Mouse (Mus musculus): ENCODE measurements at regions not wholly inside any gene's neighbourhood (a gene's known extent, or its start where the extent isn't known, plus 50 kb on each side); places are given as distances from the start of the nearest gene placed in this dataset.
"Not testable (repeated sequence)": the region's sequence is repeated elsewhere in the genome, so short reads cannot be mapped to it uniquely, and the experiment has no call there.

DNA sequence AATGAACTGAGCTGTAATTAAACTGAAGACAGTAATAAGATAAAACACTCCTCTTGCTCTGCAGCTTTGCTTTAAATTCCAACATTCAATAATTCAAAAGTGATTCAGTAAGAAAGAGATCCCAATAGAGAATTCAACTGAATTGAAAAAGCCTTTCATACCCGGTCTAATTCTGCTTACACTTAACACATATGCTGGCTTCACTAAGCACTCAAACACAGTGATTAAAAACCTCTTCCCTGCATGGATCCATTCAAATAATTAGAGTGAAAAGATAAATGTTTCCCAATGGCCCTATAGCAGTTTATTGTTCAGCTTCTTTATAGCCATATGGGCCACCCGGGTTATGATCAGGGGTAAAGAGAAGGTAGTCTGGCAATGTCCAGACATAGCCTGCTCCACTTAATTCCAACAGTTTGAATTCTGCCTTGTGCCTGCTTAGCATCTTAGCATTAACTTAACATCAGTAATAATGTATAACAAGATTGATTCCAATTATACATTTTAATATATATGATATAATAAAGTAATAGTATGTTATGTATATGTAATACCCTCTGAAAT lies 659.9 kb upstream of the Kcnd2 start:
- DNase-seq (ENCODE audit: low spot score in 2 of 2): no peak

DNA sequence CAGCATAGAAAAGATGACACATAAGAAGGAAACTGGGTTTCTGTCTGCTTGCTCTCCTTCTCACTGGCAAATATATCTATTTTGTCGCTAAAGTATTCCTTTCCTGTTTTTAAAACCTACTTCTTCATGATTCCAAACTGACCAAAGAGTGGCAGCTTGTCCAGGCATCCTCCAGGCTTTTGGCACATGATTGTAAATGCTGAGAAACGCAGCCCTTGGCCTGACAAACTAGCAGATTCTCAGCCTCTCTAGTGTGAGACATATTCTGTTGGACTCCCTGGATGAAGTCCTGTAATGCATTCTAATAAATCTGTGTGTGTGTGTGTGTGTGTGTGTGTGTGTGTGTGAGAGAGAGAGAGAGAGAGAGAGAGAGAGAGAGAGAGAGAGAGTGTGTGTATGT lies 642.7 kb upstream of the Kcnd2 start:
- DNase-seq (ENCODE audit: low spot score in 2 of 2): no peak

DNA sequence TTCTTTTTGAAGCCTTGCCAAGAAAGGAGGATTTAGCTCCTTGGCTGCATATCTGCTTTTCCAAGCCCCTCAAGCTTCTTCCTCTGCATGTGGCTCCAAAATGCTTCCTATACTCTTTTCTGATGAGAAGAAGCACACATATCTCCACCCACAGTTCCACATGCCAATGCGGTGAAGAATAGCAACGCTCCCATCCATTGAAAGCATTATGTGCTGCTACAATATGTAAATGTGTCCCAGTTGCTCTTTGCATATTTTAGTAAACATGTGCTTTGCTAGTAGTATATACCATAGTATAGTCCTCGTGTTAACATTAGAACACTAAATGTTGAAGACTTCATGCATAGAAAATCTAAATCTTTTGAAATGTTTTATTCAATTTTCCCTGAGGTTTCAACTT lies 640.6 kb upstream of the Kcnd2 start:
- no peak for DNase-seq (ENCODE audit: low spot score in 2 of 2)

GRCm38 (mm10) chr6:20598783-20599182 lies 616.5 kb upstream of the Kcnd2 start:
- DNase-seq (ENCODE audit: low spot score in 2 of 2): no peak

- peak in 1 of 2 experiments; percentile 11 for DNase-seq (ENCODE audit: low spot score in 2 of 2)
These were observed 611.1 kb upstream of the Kcnd2 start for GRCm38 (mm10) chr6:20604170-20604569.

DNA sequence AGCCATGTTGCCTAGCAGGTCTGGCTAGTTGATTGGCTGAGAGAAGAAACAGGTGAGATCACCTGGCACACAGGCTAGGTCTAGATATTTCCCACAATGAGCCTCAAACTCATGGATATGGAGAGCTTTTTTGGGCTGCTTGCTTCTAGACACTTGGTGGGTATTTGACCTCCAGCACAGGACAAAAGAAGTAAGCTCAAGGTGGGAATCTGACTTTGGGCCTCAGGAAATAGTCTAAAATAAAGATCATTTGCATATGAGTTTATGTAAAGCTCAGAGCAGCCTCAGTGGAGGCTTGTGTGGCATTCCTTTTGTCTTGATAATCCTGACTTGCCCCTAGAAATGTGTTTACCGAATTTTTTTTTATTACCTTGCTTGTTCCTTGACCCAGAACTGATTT lies 594.8 kb upstream of the Kcnd2 start:
- DNase-seq (ENCODE audit: low spot score in 2 of 2): no peak

DNA sequence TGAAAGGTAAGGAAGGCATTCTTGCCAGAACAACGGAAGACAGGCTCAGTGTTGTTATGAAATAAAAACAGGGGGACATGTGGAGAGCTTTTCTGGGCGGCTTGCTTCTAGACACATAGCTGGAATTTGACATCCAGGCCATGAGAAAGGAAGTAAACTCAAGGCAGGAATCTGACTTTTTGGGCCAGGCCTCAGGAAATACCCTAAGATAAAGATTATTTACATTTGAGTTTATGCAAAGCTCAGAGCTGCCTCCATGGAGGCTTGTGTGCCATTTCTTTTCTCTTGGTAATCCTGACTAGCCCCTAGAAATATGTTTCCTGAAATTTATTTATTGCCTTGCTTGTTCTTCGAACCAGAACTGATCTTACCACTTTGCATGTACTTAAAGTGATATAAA lies 588.9 kb upstream of the Kcnd2 start:
- no peak for DNase-seq (ENCODE audit: low spot score in 2 of 2)

DNA sequence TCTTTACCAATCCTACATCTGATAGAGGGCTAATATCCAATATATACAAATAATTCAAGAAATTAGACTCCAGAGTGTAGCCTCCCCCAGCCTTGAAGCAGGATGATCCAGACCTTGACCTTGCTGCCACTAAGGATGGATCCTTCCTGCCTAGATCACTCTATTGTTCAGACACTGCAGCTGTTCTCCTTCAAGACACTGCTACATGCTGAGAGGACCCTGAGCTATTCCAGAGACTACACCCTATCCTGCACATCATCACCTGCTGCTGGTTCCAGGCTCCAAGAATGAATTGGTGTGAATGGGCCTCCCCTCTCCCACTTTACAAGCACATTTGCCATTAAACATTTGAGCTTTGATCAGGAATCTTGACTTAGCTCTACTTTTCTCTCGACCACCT lies 588.2 kb upstream of the Kcnd2 start:
- DNase-seq (ENCODE audit: low spot score in 2 of 2): no peak

DNA sequence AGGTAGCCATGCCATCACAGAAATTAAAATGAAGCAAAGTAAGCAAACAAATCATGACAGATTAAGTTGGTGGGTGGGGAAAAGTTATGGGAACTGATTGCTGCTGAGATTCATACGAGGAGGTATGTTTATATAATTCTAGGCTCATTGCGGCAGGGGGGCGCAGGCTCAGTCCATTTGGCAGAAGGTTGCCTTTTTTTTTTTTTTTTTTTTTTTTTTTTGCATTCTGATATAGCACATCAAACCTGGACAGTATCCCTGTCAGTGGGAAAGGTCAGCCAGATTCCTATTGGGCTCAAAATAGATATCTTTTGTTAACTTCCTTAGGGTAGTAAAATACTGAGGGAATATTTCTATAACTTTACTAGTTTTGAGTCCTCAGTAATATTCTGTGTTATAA lies 575.0 kb upstream of the Kcnd2 start:
- no peak for DNase-seq (ENCODE audit: low spot score in 2 of 2)

DNA sequence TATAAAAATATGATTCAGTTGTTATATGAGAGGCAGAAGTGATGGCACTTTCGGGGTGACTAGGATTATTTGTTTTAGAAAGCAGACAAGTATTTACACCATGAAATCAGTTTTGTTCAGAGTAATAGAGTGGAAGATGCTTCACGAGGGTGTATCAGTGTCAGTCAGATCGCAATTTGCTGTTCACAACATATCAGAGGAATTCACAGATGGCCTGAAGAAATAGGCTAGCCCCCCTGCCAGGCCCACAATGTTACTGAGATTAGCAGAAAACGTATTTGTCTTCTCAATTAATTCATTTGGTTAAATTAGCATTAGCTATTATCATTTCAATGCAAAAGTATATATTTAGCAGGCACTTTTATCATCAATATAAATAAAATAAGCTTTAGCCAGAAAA lies 573.9 kb upstream of the Kcnd2 start:
- DNase-seq (ENCODE audit: low spot score in 2 of 2): no peak

- no peak for DNase-seq (ENCODE audit: low spot score in 2 of 2)
These were observed 573.5 kb upstream of the Kcnd2 start for GRCm38 (mm10) chr6:20641851-20642250.

DNA sequence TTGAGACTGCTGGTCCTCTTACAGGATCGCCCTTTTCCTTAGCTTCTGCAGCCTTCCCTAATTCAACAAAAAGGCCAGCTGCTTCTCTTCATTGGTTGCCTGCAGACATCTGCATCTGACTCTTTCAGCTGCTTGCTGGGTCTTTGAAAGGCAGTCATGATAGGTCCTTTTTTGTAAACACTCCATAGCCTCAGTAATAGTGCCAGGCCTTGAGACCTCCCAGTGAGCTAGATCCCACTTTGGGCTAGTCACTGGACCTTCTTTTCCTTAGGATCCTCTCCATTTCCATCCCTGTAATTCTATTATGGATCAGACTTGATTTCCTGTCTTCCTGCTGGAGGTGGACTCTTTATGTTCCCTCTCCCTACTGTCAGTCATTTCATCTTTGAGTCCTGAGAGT lies 558.3 kb upstream of the Kcnd2 start:
- no peak for DNase-seq (ENCODE audit: low spot score in 2 of 2)

- no peak for DNase-seq (ENCODE audit: low spot score in 2 of 2)
These were observed 542.1 kb upstream of the Kcnd2 start for GRCm38 (mm10) chr6:20673219-20673618.

DNA sequence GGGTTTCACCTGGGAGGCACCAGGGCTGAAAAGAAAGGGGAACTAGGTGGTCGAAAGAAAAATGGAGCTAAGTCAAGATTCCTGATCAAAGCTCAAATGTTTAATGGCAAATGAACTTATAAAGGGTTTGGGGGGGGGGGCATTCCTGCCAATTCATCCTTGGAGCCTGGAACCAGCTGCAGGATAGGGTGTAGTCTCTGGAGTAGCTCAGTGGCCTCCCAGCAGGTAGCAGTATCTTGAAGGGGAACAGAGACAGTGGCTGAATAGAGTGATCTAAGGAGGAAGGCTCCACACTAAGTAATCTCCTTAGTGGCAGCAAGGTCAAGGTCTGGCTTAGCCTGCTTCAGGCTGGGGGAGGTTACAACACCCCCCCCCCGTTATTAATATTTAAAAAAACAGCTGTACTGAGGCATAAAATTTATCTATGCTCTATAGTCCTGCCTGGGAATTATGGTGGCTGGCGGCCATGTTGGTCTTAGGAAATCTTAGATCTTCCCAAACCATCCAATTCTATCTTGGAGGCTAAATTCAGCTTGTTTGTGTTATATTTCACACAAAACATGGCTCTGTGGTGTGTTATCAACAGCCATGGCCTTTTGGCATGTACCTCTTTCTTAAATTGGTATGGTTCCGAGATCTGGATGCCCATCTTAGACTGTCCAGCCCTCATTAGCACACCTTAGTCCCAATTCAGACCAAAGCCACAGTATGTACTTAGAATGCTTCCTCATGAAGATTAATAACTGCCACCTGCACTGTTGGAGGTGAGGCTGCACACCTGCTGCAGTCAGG lies 528.7 kb upstream of the Kcnd2 start:
- DNase-seq (ENCODE audit: low spot score in 2 of 2): not testable (repeated sequence)

DNA sequence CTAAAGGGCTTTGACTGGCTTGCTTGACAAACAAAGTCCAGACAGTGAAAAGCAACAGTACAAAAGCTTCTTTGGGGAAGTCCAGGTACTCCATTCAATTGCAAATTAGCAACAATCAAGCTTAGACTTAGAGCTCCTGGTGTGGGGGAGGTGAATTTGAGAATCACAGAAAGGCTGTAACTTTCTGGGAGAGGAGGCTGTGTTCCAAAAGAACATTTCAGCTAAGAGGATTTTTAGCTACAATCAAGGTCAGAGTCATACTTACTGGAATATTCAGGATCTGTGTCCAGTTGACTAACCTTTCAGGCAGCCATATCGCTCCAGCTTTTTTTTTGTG lies 528.1 kb upstream of the Kcnd2 start:
- DNase-seq (ENCODE audit: low spot score in 2 of 2): not testable (repeated sequence)

DNA sequence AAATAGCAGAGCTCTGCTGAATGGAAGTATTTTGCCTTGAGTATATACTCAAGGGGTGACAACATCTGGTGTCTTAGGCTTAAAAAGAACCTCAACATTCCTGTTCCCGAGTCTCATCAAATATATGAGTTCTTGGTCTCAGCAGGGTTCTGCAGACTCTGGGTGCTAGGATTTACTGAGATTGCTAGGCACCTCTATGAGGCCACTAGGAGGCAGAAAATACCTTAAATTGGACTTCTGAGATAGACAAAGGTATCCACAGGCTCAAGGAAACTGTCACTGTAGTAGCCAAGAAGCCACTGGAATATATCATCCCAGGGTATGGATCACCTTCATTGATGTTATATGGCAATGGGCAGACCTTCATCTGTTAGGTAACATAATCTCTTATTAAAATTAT lies 489.4 kb upstream of the Kcnd2 start:
- DNase-seq (ENCODE audit: low spot score in 2 of 2): no peak

DNA sequence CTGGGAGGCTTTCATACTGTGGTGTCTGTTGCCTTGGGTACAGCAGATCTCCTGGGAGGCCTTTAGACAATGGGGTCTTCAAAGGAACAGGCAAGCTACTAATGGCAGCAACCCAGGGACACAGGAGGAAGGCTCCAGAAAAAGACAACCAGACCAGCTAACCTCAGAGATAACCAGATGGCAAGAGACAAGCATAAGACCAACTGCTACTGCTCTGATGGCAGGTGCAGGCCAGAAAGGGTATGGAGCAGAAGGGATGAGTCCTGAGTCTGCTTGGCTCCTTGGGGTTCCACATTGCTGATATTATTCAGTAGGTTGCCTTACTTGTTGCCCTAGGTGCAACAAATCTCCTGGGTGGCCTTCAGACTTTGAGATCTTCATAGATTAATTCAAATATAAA lies 476.2 kb upstream of the Kcnd2 start:
- DNase-seq (ENCODE audit: low spot score in 2 of 2): no peak

GRCm38 (mm10) chr6:20740406-20740805 lies 474.9 kb upstream of the Kcnd2 start:
- no peak for DNase-seq (ENCODE audit: low spot score in 2 of 2)

GRCm38 (mm10) chr6:20741240-20741639 lies 474.1 kb upstream of the Kcnd2 start:
- no peak for DNase-seq (ENCODE audit: low spot score in 2 of 2)

DNA sequence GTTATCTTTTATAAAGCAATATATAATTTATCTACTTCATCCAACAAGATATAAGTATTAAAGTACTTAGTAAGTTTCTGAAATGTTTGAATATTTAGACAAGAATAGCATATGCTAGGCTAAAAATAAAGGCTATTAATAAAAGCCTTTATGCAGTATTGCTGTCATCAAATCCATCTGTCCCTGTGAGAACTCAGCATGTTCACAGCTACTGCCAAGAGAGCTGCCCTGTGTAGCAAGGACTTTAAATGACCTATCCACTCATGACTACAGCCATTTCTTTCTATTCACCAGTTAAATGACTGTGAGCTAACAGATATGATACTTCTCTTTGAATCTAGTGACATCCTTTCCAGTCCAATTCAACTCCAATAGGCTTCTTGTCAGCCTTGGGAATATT lies 458.1 kb upstream of the Kcnd2 start:
- no peak for DNase-seq (ENCODE audit: low spot score in 2 of 2)

DNA sequence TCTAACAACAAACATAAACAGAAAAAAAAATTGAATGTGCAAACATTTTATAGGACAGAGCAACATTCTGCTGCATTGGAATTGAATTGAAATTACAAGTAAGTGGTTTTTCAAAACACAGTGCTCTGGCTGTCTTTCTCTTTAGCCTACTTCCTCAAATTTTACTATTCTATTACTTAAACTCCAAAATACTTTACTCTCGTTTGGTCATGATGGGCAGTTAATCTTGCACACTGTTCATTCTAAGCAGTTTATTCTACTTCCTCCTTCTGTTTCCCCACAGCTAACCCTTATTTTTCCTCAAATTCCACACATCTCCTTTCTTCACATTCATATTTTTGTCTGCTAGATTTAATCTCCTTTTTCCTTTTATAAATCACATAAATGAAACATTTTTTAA lies 454.0 kb upstream of the Kcnd2 start:
- DNase-seq (ENCODE audit: low spot score in 2 of 2): no peak

GRCm38 (mm10) chr6:20775872-20776271 lies 439.4 kb upstream of the Kcnd2 start:
- DNase-seq (ENCODE audit: low spot score in 2 of 2): no peak

All from left cerebral cortex, adult 9 months (tissue).